Mouse (Mus musculus): ENCODE data around the gene Jak3. TPM values are rescaled to one million over a fixed set of nuclear protein-coding genes. Genes with fewer than 3 reads are reported as not detected.
"Not testable (repeated sequence)": the region's sequence is repeated elsewhere in the genome, so short reads cannot be mapped to it uniquely, and the experiment has no call there.

The Jak3 gene
- polyA plus RNA-seq, 1 experiment from 2014 or later, result 5.4 TPM

GRCm38 (mm10) chr8:71703400-71703799 is 27.3 kb downstream of the Jak3 start:
- not testable (repeated sequence) for H3K27ac ChIP-seq (ENCODE audit: low read length); H3K4me3 ChIP-seq (ENCODE audit: low read depth, low read length); H3K4me2 ChIP-seq (ENCODE audit: low read length); H3K9me3 ChIP-seq (replicated peaks; ENCODE audit: control insufficient read depth, low read length, poor library complexity, severe bottlenecking); H3K4me1 ChIP-seq (ENCODE audit: control insufficient read depth, insufficient read depth, low read length); H3K9ac ChIP-seq (ENCODE audit: low read depth, low read length); H3K36me3 ChIP-seq (ENCODE audit: control insufficient read depth, insufficient read depth, low read length); ATAC-seq
- peaks cover 26% of the 10 kb centered on the region for H3K27me3 ChIP-seq (ENCODE audit: control insufficient read depth, insufficient read depth, low read depth, low read length)

DNA sequence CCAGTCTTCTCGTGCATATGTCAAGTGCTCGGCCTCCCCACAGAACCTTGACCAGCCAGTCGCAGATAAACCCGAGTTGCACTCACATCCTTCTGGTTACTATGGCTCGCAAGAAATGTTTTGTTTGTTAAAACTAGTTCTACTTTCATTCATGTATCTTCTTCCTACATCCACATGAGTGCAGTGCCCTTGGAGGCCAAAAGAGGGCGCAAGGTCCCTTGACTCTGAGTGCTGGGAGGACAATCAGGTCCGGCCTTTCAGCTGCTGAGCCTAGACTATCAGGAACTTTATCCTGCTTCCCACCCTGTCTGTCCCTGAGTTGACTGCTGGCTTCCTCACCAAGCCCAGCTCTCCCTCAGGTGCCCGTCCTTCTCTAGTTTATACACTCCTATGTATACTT is 31.8 kb downstream of the Jak3 start:
- no peak overlapping the region for H3K27ac ChIP-seq (ENCODE audit: low read length)
- peaks cover 20% of the 10 kb centered on the region for H3K36me3 ChIP-seq (ENCODE audit: control insufficient read depth, insufficient read depth, low read length)
- peaks cover 5% of the 10 kb centered on the region; the same call in 1 of the 2 replicates for H3K4me1 ChIP-seq (ENCODE audit: control insufficient read depth, insufficient read depth, low read length)
- no peaks in the 10 kb centered on the region for H3K9me3 ChIP-seq (replicated peaks; ENCODE audit: control insufficient read depth, low read length, poor library complexity, severe bottlenecking)
- WGBS, result 37% methylated on average over 8 of the region's 8 CpGs
- ATAC-seq, result no peak
- no peak overlapping the region for H3K4me3 ChIP-seq (ENCODE audit: low read depth, low read length)
- H3K27me3 ChIP-seq (ENCODE audit: control insufficient read depth, insufficient read depth, low read depth, low read length), result peaks cover 1% of the 10 kb centered on the region
- H3K4me2 ChIP-seq (ENCODE audit: low read length), result no peak overlapping the region
- no peak overlapping the region for H3K9ac ChIP-seq (ENCODE audit: low read depth, low read length)

DNA sequence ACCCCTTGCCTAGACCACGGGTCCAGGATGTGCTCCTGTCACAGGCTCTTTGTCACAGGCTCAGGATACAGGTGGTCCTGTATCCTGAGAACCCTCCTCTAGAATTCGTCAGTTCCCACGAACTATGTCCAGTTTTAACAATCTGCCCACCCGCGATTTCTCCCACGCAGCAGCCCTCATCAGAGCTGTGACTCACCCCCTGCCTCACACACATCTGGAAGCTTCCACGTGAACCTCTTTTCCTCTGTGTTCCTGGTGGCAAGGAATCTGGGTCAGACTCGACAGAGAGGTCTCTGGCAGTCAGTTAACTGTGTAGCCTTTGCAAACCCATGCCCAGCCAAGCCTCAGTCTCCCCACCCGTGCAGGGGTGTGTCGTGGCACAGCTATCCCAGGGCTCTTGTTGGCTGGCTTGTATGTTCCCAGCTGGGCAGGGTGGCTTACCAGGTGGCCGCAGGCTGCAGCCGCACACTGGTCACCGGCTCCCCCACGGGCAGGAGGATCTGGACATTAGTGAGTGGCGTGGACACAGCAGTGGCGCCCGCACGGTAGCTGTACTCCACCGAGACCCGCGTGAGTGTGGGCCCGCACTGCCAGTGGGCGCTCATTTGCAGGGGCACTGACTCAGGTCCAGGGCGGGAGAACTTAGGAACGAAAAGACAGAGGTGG is 33.2 kb downstream of the Jak3 start:
- Histone ChIP-seq H3K4me1 (ENCODE audit: control insufficient read depth, insufficient read depth, low read length) (peaks cover 5% of the 10 kb centered on the region; the same call in 1 of the 2 replicates), H3K4me2 (ENCODE audit: low read length) (peak overlapping the region; percentile 48), H3K27me3 (ENCODE audit: control insufficient read depth, insufficient read depth, low read depth, low read length) (no peaks in the 10 kb centered on the region; the same call in 1 of the 2 replicates), H3K9ac (ENCODE audit: low read depth, low read length) (no peak overlapping the region; the same call in 1 of the 2 replicates), H3K27ac (ENCODE audit: low read length) (no peak overlapping the region), H3K36me3 (ENCODE audit: control insufficient read depth, insufficient read depth, low read length) (peaks cover 21% of the 10 kb centered on the region), H3K4me3 (ENCODE audit: low read depth, low read length) (no peak overlapping the region), H3K9me3 (replicated peaks; ENCODE audit: control insufficient read depth, low read length, poor library complexity, severe bottlenecking) (no peaks in the 10 kb centered on the region)
- ATAC-seq, result peak; percentile 44
- 44% methylated on average over 25 of the region's 25 CpGs for WGBS

- H3K4me2 ChIP-seq (ENCODE audit: low read length), result peak overlapping the region; percentile 48
- peak overlapping the region; percentile 56 for H3K9ac ChIP-seq (ENCODE audit: low read depth, low read length)
- H3K4me3 ChIP-seq (ENCODE audit: low read depth, low read length), result peak overlapping the region; percentile 11; the same call in 1 of the 2 replicates
- no peaks in the 10 kb centered on the region; the same call in 1 of the 2 replicates for H3K27me3 ChIP-seq (ENCODE audit: control insufficient read depth, insufficient read depth, low read depth, low read length)
- peaks cover 21% of the 10 kb centered on the region for H3K36me3 ChIP-seq (ENCODE audit: control insufficient read depth, insufficient read depth, low read length)
- H3K9me3 ChIP-seq (replicated peaks; ENCODE audit: control insufficient read depth, low read length, poor library complexity, severe bottlenecking), result no peaks in the 10 kb centered on the region
- peak; percentile 68 for ATAC-seq
- WGBS, result 20% methylated on average over 25 of the region's 25 CpGs
- H3K4me1 ChIP-seq (ENCODE audit: control insufficient read depth, insufficient read depth, low read length), result peaks cover 5% of the 10 kb centered on the region; the same call in 1 of the 2 replicates
- H3K27ac ChIP-seq (ENCODE audit: low read length), result no peak overlapping the region
Measured at GRCm38 (mm10) chr8:71709800-71710446, 33.8 kb downstream of the Jak3 start.

GRCm38 (mm10) chr8:71711574-71711973 is 35.5 kb downstream of the Jak3 start:
- WGBS, result 73% methylated on average over 2 of the region's 2 CpGs
- Histone ChIP-seq H3K9ac (ENCODE audit: low read depth, low read length) (0 out of 2 replicates have a peak overlapping the region, but pooled peaks have one; percentile 14), H3K27me3 (ENCODE audit: control insufficient read depth, insufficient read depth, low read depth, low read length) (no peaks in the 10 kb centered on the region), H3K4me3 (ENCODE audit: low read depth, low read length) (no peak overlapping the region), H3K4me2 (ENCODE audit: low read length) (no peak overlapping the region), H3K36me3 (ENCODE audit: control insufficient read depth, insufficient read depth, low read length) (peaks cover 25% of the 10 kb centered on the region), H3K4me1 (ENCODE audit: control insufficient read depth, insufficient read depth, low read length) (peaks cover 5% of the 10 kb centered on the region; the same call in 1 of the 2 replicates), H3K27ac (ENCODE audit: low read length) (no peak overlapping the region), H3K9me3 (replicated peaks; ENCODE audit: control insufficient read depth, low read length, poor library complexity, severe bottlenecking) (no peaks in the 10 kb centered on the region)
- no peak for ATAC-seq

DNA sequence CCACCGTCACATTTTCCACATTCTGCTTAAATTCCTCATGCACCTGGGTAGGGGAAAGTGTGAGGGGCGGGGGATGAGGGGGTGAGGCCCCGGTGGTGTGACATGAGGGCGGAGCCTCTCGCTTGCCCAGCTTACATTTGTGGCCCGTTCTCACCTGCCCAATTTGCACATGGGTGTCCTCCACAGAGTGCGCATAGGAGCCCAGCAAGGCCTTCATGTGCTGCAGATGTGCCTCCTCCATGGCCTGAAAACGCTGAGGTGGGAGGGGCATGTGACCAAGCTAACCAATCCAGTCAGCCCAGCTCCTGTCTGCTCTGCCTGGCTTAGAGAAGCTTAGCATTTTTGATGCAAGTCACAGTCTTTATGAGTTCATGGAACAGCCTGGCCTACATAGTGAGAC is 39.4 kb downstream of the Jak3 start:
- Histone ChIP-seq H3K9ac (ENCODE audit: low read depth, low read length) (no peak overlapping the region), H3K27ac (ENCODE audit: low read length) (no peak overlapping the region), H3K9me3 (replicated peaks; ENCODE audit: control insufficient read depth, low read length, poor library complexity, severe bottlenecking) (no peaks in the 10 kb centered on the region), H3K4me1 (ENCODE audit: control insufficient read depth, insufficient read depth, low read length) (peaks cover 26% of the 10 kb centered on the region), H3K4me3 (ENCODE audit: low read depth, low read length) (no peak overlapping the region), H3K27me3 (ENCODE audit: control insufficient read depth, insufficient read depth, low read depth, low read length) (no peaks in the 10 kb centered on the region), H3K4me2 (ENCODE audit: low read length) (no peak overlapping the region), H3K36me3 (ENCODE audit: control insufficient read depth, insufficient read depth, low read length) (peaks cover 16% of the 10 kb centered on the region)
- no peak for ATAC-seq
- 58% methylated on average over 8 of the region's 8 CpGs for WGBS

DNA sequence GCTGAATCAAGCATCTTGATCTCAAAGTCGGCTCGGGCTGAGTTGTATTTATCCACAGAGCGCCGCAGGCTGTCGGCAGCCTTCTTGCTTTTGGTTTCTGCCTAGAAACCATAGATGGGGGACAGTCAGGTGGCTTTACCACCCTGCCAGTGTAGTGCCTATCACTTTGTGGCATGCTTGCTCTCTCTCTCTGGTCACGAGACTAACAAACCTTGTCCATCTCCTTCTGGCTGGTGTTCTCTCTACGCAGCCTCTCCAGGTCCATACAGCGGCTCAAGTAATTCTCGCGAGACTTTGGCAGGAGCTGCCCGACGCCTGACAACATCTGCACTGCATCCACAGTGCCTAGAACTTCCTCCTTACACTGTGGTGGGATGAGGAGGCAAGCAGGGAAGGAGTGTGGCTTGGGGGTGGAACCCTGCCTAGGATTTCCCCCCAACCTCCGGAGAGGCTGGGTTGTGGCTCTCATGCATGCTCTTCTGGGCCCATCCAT is 40.5 kb downstream of the Jak3 start:
- WGBS, result 88% methylated on average over 13 of the region's 13 CpGs
- H3K9me3 ChIP-seq (replicated peaks; ENCODE audit: control insufficient read depth, low read length, poor library complexity, severe bottlenecking), result no peaks in the 10 kb centered on the region
- no peaks in the 10 kb centered on the region for H3K27me3 ChIP-seq (ENCODE audit: control insufficient read depth, insufficient read depth, low read depth, low read length)
- H3K4me2 ChIP-seq (ENCODE audit: low read length), result no peak overlapping the region
- H3K36me3 ChIP-seq (ENCODE audit: control insufficient read depth, insufficient read depth, low read length), result peaks cover 16% of the 10 kb centered on the region
- H3K4me1 ChIP-seq (ENCODE audit: control insufficient read depth, insufficient read depth, low read length), result peaks cover 37% of the 10 kb centered on the region
- H3K9ac ChIP-seq (ENCODE audit: low read depth, low read length), result no peak overlapping the region
- no peak overlapping the region for H3K4me3 ChIP-seq (ENCODE audit: low read depth, low read length)
- H3K27ac ChIP-seq (ENCODE audit: low read length), result no peak overlapping the region
- ATAC-seq, result no peak

DNA sequence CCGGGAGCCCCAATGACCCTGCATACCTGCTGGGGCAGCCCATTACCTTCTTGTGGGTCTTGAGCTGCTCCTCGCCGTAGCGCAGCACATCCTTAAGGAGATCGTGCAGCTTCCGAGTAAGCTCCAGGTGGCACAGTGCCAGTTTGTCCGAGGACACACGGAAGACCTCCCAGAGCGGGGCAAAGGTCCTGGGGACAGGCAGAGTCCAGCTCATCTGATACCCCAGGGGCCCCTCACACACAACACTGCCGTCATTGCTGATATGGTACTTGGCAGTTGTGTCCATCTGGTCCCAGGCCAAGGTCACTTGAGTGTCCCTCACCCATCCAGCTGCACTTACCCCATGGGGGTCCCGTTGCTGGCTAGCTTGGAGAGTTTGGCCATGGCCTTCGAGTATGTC is 41.0 kb downstream of the Jak3 start:
- ATAC-seq, result no peak
- no peak overlapping the region for H3K9ac ChIP-seq (ENCODE audit: low read depth, low read length)
- peaks cover 14% of the 10 kb centered on the region for H3K36me3 ChIP-seq (ENCODE audit: control insufficient read depth, insufficient read depth, low read length)
- H3K27me3 ChIP-seq (ENCODE audit: control insufficient read depth, insufficient read depth, low read depth, low read length), result no peaks in the 10 kb centered on the region
- peaks cover 41% of the 10 kb centered on the region for H3K4me1 ChIP-seq (ENCODE audit: control insufficient read depth, insufficient read depth, low read length)
- no peak overlapping the region for H3K27ac ChIP-seq (ENCODE audit: low read length)
- 86% methylated on average over 12 of the region's 12 CpGs for WGBS
- no peak overlapping the region for H3K4me3 ChIP-seq (ENCODE audit: low read depth, low read length)
- H3K9me3 ChIP-seq (replicated peaks; ENCODE audit: control insufficient read depth, low read length, poor library complexity, severe bottlenecking), result no peaks in the 10 kb centered on the region
- H3K4me2 ChIP-seq (ENCODE audit: low read length), result no peak overlapping the region

DNA sequence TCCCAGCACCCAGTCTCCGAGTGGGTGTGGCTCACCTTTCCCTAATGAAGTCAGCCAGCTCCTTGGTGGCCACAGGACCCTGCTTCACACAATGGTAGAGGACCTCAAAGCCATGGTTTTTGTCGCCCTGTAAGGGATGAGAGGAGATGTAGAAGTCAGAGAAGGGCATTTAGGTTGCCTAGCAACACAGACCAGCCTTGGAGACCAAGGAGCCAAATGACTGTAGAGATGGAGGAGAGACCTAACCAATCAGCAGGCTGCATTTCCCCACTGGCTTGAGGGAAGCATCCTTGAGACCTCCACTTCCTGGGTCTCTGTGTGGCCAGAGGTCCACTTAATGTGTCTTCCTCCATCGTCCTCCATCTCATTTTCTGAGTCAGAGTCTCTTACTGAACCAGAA is 42.2 kb downstream of the Jak3 start:
- no peaks in the 10 kb centered on the region for H3K9me3 ChIP-seq (replicated peaks; ENCODE audit: control insufficient read depth, low read length, poor library complexity, severe bottlenecking)
- peak overlapping the region; percentile 86 for H3K27ac ChIP-seq (ENCODE audit: low read length)
- no peak overlapping the region for H3K4me3 ChIP-seq (ENCODE audit: low read depth, low read length)
- no peak overlapping the region for H3K9ac ChIP-seq (ENCODE audit: low read depth, low read length)
- peaks cover 46% of the 10 kb centered on the region for H3K4me1 ChIP-seq (ENCODE audit: control insufficient read depth, insufficient read depth, low read length)
- no peak for ATAC-seq
- WGBS, result 37% methylated on average over 3 of the region's 3 CpGs
- H3K4me2 ChIP-seq (ENCODE audit: low read length), result no peak overlapping the region
- H3K36me3 ChIP-seq (ENCODE audit: control insufficient read depth, insufficient read depth, low read length), result peaks cover 7% of the 10 kb centered on the region
- H3K27me3 ChIP-seq (ENCODE audit: control insufficient read depth, insufficient read depth, low read depth, low read length), result no peaks in the 10 kb centered on the region
